Mouse (Mus musculus): ENCODE results near the gene Map3k1. TPM values are rescaled to one million over a fixed set of nuclear protein-coding genes. Genes with fewer than 3 reads are reported as not detected.

Gene Map3k1
- polyA plus RNA-seq, 1 experiment from 2014 or later = 13.2 TPM

- ATAC-seq (ENCODE audit: low FRiP score, low read depth) = no peak
- Histone ChIP-seq H3K4me1 (no peaks in the 10 kb centered on the region), H3K4me2 (replicated peaks) (no peak overlapping the region), H3K4me3 (no peak overlapping the region), H3K36me3 (no peaks in the 10 kb centered on the region), H3K27me3 (replicated peaks) (no peaks in the 10 kb centered on the region), H3K9ac (no peak overlapping the region), H3K27ac (no peak overlapping the region), H3K9me3 (no peaks in the 10 kb centered on the region)
- 76% methylated on average over 4 of the region's 4 CpGs for WGBS
These were observed 15.4 kb upstream of the Map3k1 start for GRCm38 (mm10) chr13:111824178-111824577.

GRCm38 (mm10) chr13:111821727-111822375 lies 13.1 kb upstream of the Map3k1 start:
- no peaks in the 10 kb centered on the region for H3K9me3 ChIP-seq
- WGBS = 93% methylated on average over 7 of the region's 7 CpGs
- no peaks in the 10 kb centered on the region for H3K4me1 ChIP-seq
- H3K27ac ChIP-seq = no peak overlapping the region
- no peak overlapping the region for H3K9ac ChIP-seq
- no peak overlapping the region for H3K4me2 ChIP-seq (replicated peaks)
- no peaks in the 10 kb centered on the region for H3K36me3 ChIP-seq
- no peaks in the 10 kb centered on the region for H3K27me3 ChIP-seq (replicated peaks)
- no peak overlapping the region for H3K4me3 ChIP-seq
- no peak for ATAC-seq (ENCODE audit: low FRiP score, low read depth)

GRCm38 (mm10) chr13:111819618-111820385 lies 11.0 kb upstream of the Map3k1 start:
- Histone ChIP-seq H3K4me2 (replicated peaks) (no peak overlapping the region), H3K4me1 (no peaks in the 10 kb centered on the region), H3K9ac (no peak overlapping the region), H3K27me3 (replicated peaks) (no peaks in the 10 kb centered on the region), H3K9me3 (no peaks in the 10 kb centered on the region), H3K36me3 (no peaks in the 10 kb centered on the region), H3K27ac (no peak overlapping the region), H3K4me3 (no peak overlapping the region)
- no peak for ATAC-seq (ENCODE audit: low FRiP score, low read depth)
- WGBS = 83% methylated on average over 9 of the region's 9 CpGs

DNA sequence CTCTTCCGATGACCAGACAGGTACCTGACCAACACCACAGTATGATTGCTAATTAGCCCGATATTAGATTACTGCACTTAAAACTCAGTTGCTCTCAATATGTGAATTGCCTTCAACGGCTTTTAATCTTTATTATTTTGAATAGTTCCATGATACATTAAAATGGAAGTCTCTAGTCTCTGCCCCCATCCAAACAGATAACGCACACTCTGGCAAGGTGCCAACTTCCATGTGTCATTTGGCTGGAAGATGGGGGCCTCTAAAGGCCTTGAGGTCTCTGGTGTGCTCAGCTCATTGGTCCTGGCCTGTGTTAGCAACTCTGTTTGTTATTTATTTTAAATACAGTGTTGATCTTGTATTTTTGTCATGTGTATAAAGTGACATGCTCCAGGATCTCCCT lies 10.3 kb upstream of the Map3k1 start:
- H3K4me1 ChIP-seq = no peaks in the 10 kb centered on the region
- H3K27ac ChIP-seq = no peak overlapping the region
- no peak overlapping the region for H3K4me2 ChIP-seq (replicated peaks)
- H3K4me3 ChIP-seq = no peak overlapping the region
- no peaks in the 10 kb centered on the region for H3K27me3 ChIP-seq (replicated peaks)
- H3K36me3 ChIP-seq = no peaks in the 10 kb centered on the region
- WGBS = 90% methylated on average over 4 of the region's 4 CpGs
- no peak for ATAC-seq (ENCODE audit: low FRiP score, low read depth)
- no peak overlapping the region for H3K9ac ChIP-seq
- no peaks in the 10 kb centered on the region for H3K9me3 ChIP-seq

DNA sequence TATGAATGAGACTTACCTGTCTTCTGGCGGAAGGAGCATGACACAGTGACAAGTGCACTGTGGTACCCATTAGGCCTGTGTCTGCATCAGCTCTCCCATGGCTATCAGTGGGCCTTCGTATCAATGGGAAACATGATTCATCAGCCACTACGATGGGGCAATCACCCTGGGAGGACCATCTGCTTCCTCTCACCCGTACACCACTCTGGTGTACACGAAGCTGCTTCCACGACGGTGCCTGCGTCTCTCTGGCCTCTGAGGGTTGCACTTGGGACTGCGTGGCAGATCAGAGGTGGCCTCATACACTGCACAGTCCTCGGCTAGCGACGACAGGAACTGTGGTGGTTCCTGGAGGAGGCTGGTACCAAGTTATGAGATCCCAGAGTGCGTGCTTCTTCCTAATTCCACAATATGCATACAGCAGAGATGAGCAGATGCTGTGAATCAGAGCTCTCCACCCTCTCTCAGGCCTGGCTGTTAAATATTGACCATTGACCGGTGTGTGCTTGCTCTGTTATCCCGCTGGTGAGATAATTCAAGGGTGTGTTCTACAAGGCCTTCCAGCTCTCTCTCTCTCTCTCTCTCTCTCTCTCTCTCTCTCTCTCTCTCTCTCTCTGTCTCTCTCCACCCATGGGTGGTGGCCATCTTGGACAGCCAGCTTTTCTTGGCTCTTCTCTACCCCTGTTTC lies 9.6 kb upstream of the Map3k1 start:
- H3K36me3 ChIP-seq = no peaks in the 10 kb centered on the region
- ATAC-seq (ENCODE audit: low FRiP score, low read depth) = no peak
- 87% methylated on average over 15 of the region's 15 CpGs for WGBS

DNA sequence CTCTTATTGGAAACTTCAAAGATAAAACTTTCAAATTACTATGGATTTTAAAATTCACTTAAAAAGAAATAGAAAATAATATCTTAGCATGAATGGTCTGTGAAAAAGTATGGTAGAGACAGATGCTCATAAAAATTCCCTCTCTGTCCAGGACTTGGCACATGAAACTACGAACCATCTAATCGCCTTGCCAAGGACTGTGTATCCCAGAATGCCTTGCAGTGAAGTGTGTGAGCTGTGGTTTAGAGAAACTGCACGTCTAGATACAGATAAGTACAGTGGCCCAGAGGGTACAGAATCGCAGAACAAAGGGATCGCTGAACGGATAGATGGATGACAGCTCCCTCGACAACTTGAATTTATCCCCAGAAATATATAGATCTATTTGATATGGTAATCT lies 9.0 kb upstream of the Map3k1 start:
- H3K9me3 ChIP-seq = no peaks in the 10 kb centered on the region
- WGBS = 91% methylated on average over 7 of the region's 7 CpGs
- H3K4me1 ChIP-seq = no peaks in the 10 kb centered on the region
- no peak overlapping the region for H3K27ac ChIP-seq
- no peaks in the 10 kb centered on the region for H3K36me3 ChIP-seq
- no peaks in the 10 kb centered on the region for H3K27me3 ChIP-seq (replicated peaks)
- no peak overlapping the region for H3K9ac ChIP-seq
- H3K4me2 ChIP-seq (replicated peaks) = no peak overlapping the region
- H3K4me3 ChIP-seq = no peak overlapping the region
- ATAC-seq (ENCODE audit: low FRiP score, low read depth) = no peak

More for the DNA sequence above, 9.6 kb upstream of the Map3k1 start:
- H3K4me3 ChIP-seq = no peak overlapping the region
- H3K4me2 ChIP-seq (replicated peaks) = no peak overlapping the region
- H3K27me3 ChIP-seq (replicated peaks) = no peaks in the 10 kb centered on the region
- H3K27ac ChIP-seq = no peak overlapping the region
- no peaks in the 10 kb centered on the region for H3K4me1 ChIP-seq
- no peak overlapping the region for H3K9ac ChIP-seq
- no peaks in the 10 kb centered on the region for H3K9me3 ChIP-seq

GRCm38 (mm10) chr13:111816431-111816830 lies 7.6 kb upstream of the Map3k1 start:
- Histone ChIP-seq H3K4me2 (replicated peaks) (no peak overlapping the region), H3K9me3 (no peaks in the 10 kb centered on the region), H3K36me3 (no peaks in the 10 kb centered on the region), H3K27ac (no peak overlapping the region), H3K27me3 (replicated peaks) (no peaks in the 10 kb centered on the region), H3K4me1 (no peaks in the 10 kb centered on the region), H3K4me3 (no peak overlapping the region), H3K9ac (no peak overlapping the region)
- ATAC-seq (ENCODE audit: low FRiP score, low read depth) = no peak
- 58% methylated on average over 3 of the region's 3 CpGs for WGBS

- no peak for ATAC-seq (ENCODE audit: low FRiP score, low read depth)
- no peaks in the 10 kb centered on the region for H3K36me3 ChIP-seq
- H3K9me3 ChIP-seq = no peaks in the 10 kb centered on the region
- no peaks in the 10 kb centered on the region for H3K4me1 ChIP-seq
- no peaks in the 10 kb centered on the region for H3K27me3 ChIP-seq (replicated peaks)
- WGBS = 92% methylated on average over 4 of the region's 4 CpGs
- no peak overlapping the region for H3K4me2 ChIP-seq (replicated peaks)
- H3K9ac ChIP-seq = no peak overlapping the region
- H3K4me3 ChIP-seq = no peak overlapping the region
- H3K27ac ChIP-seq = no peak overlapping the region
These were observed 6.7 kb upstream of the Map3k1 start for GRCm38 (mm10) chr13:111815486-111815885.

DNA sequence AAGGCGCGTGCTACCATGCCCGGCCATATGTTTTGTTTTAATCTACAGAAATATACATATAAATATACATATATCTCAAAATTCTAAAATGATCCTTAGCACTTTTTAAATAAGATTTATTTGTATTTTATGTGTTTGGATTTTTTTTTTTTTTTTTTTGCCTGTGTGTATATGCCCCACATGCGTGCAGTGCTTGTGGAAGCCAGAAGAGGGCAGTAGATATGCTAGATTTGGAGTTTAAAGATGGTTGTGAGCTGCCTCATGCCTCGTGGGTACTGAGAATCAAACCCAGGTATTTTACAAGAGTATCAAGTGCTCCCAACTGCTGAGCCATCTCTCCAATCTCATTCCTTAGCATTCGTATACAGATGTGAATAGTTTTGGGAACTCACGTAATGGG lies 6.2 kb upstream of the Map3k1 start:
- ATAC-seq (ENCODE audit: low FRiP score, low read depth) = no peak
- Histone ChIP-seq H3K4me1 (no peaks in the 10 kb centered on the region), H3K4me3 (no peak overlapping the region), H3K9me3 (no peaks in the 10 kb centered on the region), H3K9ac (no peak overlapping the region), H3K4me2 (replicated peaks) (no peak overlapping the region), H3K36me3 (no peaks in the 10 kb centered on the region), H3K27ac (no peak overlapping the region), H3K27me3 (replicated peaks) (no peaks in the 10 kb centered on the region)
- WGBS = 96% methylated on average over 7 of the region's 7 CpGs

GRCm38 (mm10) chr13:111812647-111813046 lies 3.9 kb upstream of the Map3k1 start:
- Histone ChIP-seq H3K4me1 (0 out of 2 replicates have a peak, but pooled peaks cover 3% of the 10 kb centered on the region), H3K36me3 (no peaks in the 10 kb centered on the region), H3K9me3 (no peaks in the 10 kb centered on the region), H3K27ac (no peak overlapping the region), H3K4me3 (no peak overlapping the region), H3K9ac (no peak overlapping the region), H3K4me2 (replicated peaks) (no peak overlapping the region), H3K27me3 (replicated peaks) (no peaks in the 10 kb centered on the region)
- no peak for ATAC-seq (ENCODE audit: low FRiP score, low read depth)
- 84% methylated on average over 2 of the region's 2 CpGs for WGBS

DNA sequence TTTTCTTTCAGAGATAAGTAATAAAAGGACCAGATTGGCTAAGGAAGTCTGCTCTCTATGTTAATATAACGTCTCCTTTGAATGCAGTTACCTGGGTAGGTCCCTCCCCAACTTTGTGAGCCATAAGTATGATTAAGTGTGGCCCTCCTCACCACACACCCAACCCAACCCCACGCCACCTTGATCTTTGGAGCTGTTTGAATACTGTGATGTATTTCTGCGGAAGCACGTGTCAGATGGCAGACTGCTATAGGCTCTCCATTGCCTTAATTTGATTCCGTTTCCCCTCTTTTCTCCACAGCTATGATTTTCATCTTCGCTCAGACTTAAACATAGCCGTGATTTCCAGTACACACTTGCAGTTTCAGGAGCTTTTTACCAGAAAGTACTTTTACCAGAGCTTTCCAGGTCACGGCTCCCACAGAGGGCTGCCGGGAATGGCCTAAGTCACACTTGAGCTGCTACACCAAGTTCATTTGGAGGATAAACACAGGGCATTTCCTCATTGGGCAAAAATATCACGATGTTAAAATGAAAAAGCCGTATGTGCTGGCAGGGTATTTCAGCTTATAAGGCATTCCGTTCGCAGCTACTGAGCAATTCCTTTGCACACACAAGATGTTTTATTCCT lies 2.3 kb upstream of the Map3k1 start:
- Histone ChIP-seq H3K27ac (no peak overlapping the region), H3K36me3 (no peaks in the 10 kb centered on the region), H3K4me2 (replicated peaks) (no peak overlapping the region), H3K9ac (no peak overlapping the region), H3K27me3 (replicated peaks) (no peaks in the 10 kb centered on the region), H3K9me3 (no peaks in the 10 kb centered on the region), H3K4me1 (peaks cover 5% of the 10 kb centered on the region; the same call in 1 of the 2 replicates), H3K4me3 (no peak overlapping the region)
- no peak for ATAC-seq (ENCODE audit: low FRiP score, low read depth)
- WGBS = 84% methylated on average over 13 of the region's 13 CpGs

Data from neural tube, embryonic 12.5 days (tissue).